Mouse (Mus musculus) cerebellum, adult 2 months (tissue): ENCODE data around the gene Olfr172.

Experiments
- CTCF ChIP-seq: fragments of 200-500 bp; IDR thresholded peaks from 2 replicates; pipeline ENCODE4 v1.5.1; 2011; ENCODE audit warnings: low read depth, mild to moderate bottlenecking, control low read depth, low read length, moderate library complexity, borderline replicate concordance; ENCODE audit not compliant: insufficient read depth
- POLR2A ChIP-seq: fragments of 200-500 bp; IDR thresholded peaks from 2 replicates; pipeline ENCODE4 v1.6.1; 2011; ENCODE audit warnings: low read length, control low read depth, borderline replicate concordance; ENCODE audit not compliant: insufficient read depth

DNA sequence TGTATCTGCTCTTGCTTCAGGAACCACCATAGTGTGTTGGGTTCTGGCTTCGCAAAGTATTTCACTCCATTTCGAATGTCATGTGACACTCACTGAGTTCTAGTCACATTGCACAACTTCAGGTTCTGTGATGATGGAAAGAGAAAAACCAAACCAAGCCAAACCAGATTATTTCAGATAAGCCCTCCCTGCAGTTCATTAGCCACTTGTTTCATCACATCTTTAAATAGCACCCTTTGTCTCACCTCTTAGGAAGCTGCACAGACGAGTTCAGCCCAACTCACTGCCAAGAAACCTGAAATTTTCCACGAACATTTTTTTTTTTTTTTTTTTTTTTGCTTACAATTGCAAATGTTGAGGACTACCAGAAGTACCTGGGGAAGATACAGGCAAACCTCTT lies 16.3 kb downstream of the Olfr172 start:
- no peak for TF ChIP-seq POLR2A
- TF ChIP-seq CTCF: no peak
